In the genomic region with DNA sequence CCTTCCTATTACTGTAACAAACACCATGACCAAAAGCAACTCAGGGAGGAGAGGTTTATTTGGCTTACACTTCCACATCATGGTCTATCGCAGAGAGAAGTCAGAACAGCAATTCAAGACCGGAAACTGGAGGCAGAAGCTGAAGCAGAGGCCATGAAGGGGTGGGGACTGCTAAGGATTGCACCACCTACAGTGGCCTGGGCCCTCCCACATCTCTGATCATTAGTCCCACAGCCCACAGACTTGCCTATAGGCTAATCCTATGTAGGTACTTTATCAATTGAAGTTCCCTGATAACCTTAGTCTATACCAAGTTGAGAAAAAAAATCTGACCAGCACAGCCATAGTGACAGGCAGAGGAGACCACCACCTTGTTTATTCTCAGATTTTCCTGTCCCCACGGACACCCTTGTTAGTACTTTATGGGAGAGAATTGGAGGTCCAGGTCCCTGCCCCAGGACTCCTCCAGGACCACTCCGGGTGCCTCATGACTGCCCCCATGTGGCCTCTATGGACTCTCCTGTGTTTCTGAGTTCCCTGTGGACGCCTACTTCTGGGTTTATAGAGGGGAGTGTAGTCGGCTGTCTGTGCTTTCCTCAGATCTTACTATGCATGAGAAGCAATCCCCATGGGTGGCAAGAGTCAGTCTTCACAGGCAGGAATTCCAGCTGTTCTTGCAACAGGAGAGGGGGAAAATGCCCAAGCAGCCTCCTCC, we compare ENCODE assay signal across 8 mouse cellular contexts.
DNase-seq lines count a peak whose midpoint lies in the region; ATAC-seq and TF ChIP-seq lines count a peak whose summit lies in the region.

No protein-coding gene starts in this region.

- no peak overlapping the region for H3K4me2 ChIP-seq in neural tube, embryonic 15.5 days
- H3K4me2 ChIP-seq in intestine, embryonic 15.5 days (replicated peaks), result no peak overlapping the region
- no peak overlapping the region for H3K4me2 ChIP-seq in limb, embryonic 13.5 days (replicated peaks)

- H3K4me3 ChIP-seq in neural tube, embryonic 15.5 days (replicated peaks), result no peak overlapping the region
- no peak overlapping the region for H3K4me3 ChIP-seq in cortical plate, adult 2 months (ENCODE audit: insufficient read depth, low read length)
- no peak overlapping the region for H3K4me3 ChIP-seq in intestine, embryonic 15.5 days (replicated peaks)
- no peak overlapping the region for H3K4me3 ChIP-seq in limb, embryonic 13.5 days

- 36% methylated on average over 6 of the region's 6 CpGs for WGBS in neural tube, embryonic 15.5 days
- 33% methylated on average over 6 of the region's 6 CpGs for WGBS in intestine, embryonic 15.5 days
- WGBS in limb, embryonic 13.5 days, result 32% methylated on average over 6 of the region's 6 CpGs

- peaks cover 12% of the 10 kb centered on the region; the same call in 1 of the 2 replicates for H3K4me1 ChIP-seq in neural tube, embryonic 15.5 days
- H3K4me1 ChIP-seq in cortical plate, adult 2 months (ENCODE audit: control insufficient read depth, insufficient read depth, low read length), result no peaks in the 10 kb centered on the region
- no peaks in the 10 kb centered on the region for H3K4me1 ChIP-seq in intestine, embryonic 15.5 days (replicated peaks)
- peaks cover 16% of the 10 kb centered on the region; the same call in 1 of the 2 replicates for H3K4me1 ChIP-seq in limb, embryonic 13.5 days

- ATAC-seq in neural tube, embryonic 15.5 days (ENCODE audit: low FRiP score), result no peak
- peak; percentile 28; the same call in 1 of the 2 replicates for ATAC-seq in intestine, embryonic 15.5 days
- ATAC-seq in limb, embryonic 13.5 days (ENCODE audit: low FRiP score, low read depth), result peak; percentile 59; the same call in 1 of the 2 replicates
- no peak for ATAC-seq in monocyte, adult 5-6 weeks (replicated peaks; ENCODE audit: insufficient number of reproducible peaks, low FRiP score, low TSS enrichment, poor library complexity, severe bottlenecking)

- H3K36me3 ChIP-seq in neural tube, embryonic 15.5 days, result no peaks in the 10 kb centered on the region
- H3K36me3 ChIP-seq in intestine, embryonic 15.5 days, result no peaks in the 10 kb centered on the region
- H3K36me3 ChIP-seq in limb, embryonic 13.5 days, result no peaks in the 10 kb centered on the region

- H3K9ac ChIP-seq in neural tube, embryonic 15.5 days (replicated peaks), result no peak overlapping the region
- H3K9ac ChIP-seq in intestine, embryonic 15.5 days, result no peak overlapping the region
- H3K9ac ChIP-seq in limb, embryonic 13.5 days, result no peak overlapping the region

- peak; percentile 51 for DNase-seq in neural tube, embryonic 10.5 days (ENCODE audit: extremely low spot score, low spot score)
- DNase-seq in adrenal gland, adult (ENCODE audit: inconsistent age in 2 of 2, low spot score in 1 of 2), result peak; percentile 65 to 87
- DNase-seq in retina, embryonic 14.5 days (ENCODE audit: low spot score), result peak; percentile 73

- TF ChIP-seq POLR2A in cortical plate, adult 2 months (IDR thresholded peaks at IDR 0.05; ENCODE audit: extremely low read depth, insufficient read depth, low read length), result no peak

- peak; percentile 56 for TF ChIP-seq CTCF in cortical plate, adult 2 months (IDR thresholded peaks at IDR 0.05; ENCODE audit: extremely low read depth, insufficient read depth, low read length)

- H3K27ac ChIP-seq in neural tube, embryonic 15.5 days (replicated peaks), result no peak overlapping the region
- no peak overlapping the region for H3K27ac ChIP-seq in cortical plate, adult 2 months (ENCODE audit: insufficient read depth, low read length)
- no peak overlapping the region for H3K27ac ChIP-seq in intestine, embryonic 15.5 days
- no peak overlapping the region for H3K27ac ChIP-seq in limb, embryonic 13.5 days

- no peaks in the 10 kb centered on the region for H3K9me3 ChIP-seq in neural tube, embryonic 15.5 days (replicated peaks)
- no peaks in the 10 kb centered on the region for H3K9me3 ChIP-seq in intestine, embryonic 15.5 days
- H3K9me3 ChIP-seq in limb, embryonic 13.5 days, result no peaks in the 10 kb centered on the region; the same call in 1 of the 2 replicates

- H3K27me3 ChIP-seq in neural tube, embryonic 15.5 days (replicated peaks), result no peaks in the 10 kb centered on the region
- H3K27me3 ChIP-seq in intestine, embryonic 15.5 days (replicated peaks), result no peaks in the 10 kb centered on the region
- no peaks in the 10 kb centered on the region for H3K27me3 ChIP-seq in limb, embryonic 13.5 days

Comparison
In these comparisons a context has a peak if more than half of its experiments do, and no peak if none do; other contexts are left out.
1. ATAC-seq: peak in intestine, embryonic 15.5 days (single experiment) and limb, embryonic 13.5 days (single experiment); none in neural tube, embryonic 15.5 days (single experiment) and monocyte, adult 5-6 weeks (single experiment).
2. Peak in every context shown above with its lines, with median percentiles within 50 percentile points of each other: DNase-seq.